Mouse (Mus musculus): Measurements from ENCODE around the gene Ddx39b. TPM values are rescaled to one million over a fixed set of nuclear protein-coding genes. Genes with fewer than 3 reads are reported as not detected.

Gene Ddx39b
- polyA plus RNA-seq, 1 experiment from 2014 or later = 661 TPM

GRCm38 (mm10) chr17:35202442-35202841, 39.1 kb upstream of the Ddx39b start:
- Histone ChIP-seq H3K4me1 (replicated peaks) (peaks cover 12% of the 10 kb centered on the region; the same call in 1 of the 2 replicates), H3K4me3 (no peak overlapping the region), H3K9me3 (no peaks in the 10 kb centered on the region), H3K27ac (no peak overlapping the region), H3K27me3 (ENCODE audit: insufficient read depth, poor library complexity, severe bottlenecking) (peaks cover 75% of the 10 kb centered on the region), H3K36me3 (no peaks in the 10 kb centered on the region)
- WGBS = 78% methylated on average over 4 of the region's 4 CpGs
- no peak for DNase-seq (ENCODE audit: low spot score)

GRCm38 (mm10) chr17:35204494-35205379, 36.8 kb upstream of the Ddx39b start, which contains the start of gene Lta:
Gene Lta, minus strand, starts transcription at chr17:35205351.
- Histone ChIP-seq H3K4me3 (peak within 1 kb of the TSS; percentile 9), H3K36me3 (no peaks in the 10 kb centered on the region), H3K27me3 (ENCODE audit: insufficient read depth, poor library complexity, severe bottlenecking) (peaks cover 58% of the 10 kb centered on the region), H3K9me3 (no peaks in the 10 kb centered on the region), H3K4me1 (replicated peaks) (peaks cover 14% of the 10 kb centered on the region; the same call in 1 of the 2 replicates), H3K27ac (no peak within 1 kb of the TSS)
- 23% methylated on average over 20 of the region's 20 CpGs for WGBS
- DNase-seq (ENCODE audit: low spot score) = no peak

- no peak overlapping the region for H3K27ac ChIP-seq
- WGBS = 60% methylated on average over 10 of the region's 10 CpGs
- H3K9me3 ChIP-seq = no peaks in the 10 kb centered on the region
- H3K27me3 ChIP-seq (ENCODE audit: insufficient read depth, poor library complexity, severe bottlenecking) = peaks cover 51% of the 10 kb centered on the region
- H3K4me3 ChIP-seq = no peak overlapping the region
- no peaks in the 10 kb centered on the region for H3K36me3 ChIP-seq
- H3K4me1 ChIP-seq (replicated peaks) = peaks cover 16% of the 10 kb centered on the region; the same call in 1 of the 2 replicates
- DNase-seq (ENCODE audit: low spot score) = no peak
Measured at GRCm38 (mm10) chr17:35205380-35205769, 36.2 kb upstream of the Ddx39b start.

- Histone ChIP-seq H3K36me3 (no peaks in the 10 kb centered on the region), H3K4me1 (replicated peaks) (peaks cover 8% of the 10 kb centered on the region; the same call in 1 of the 2 replicates), H3K4me3 (no peak overlapping the region), H3K27ac (no peak overlapping the region), H3K9me3 (no peaks in the 10 kb centered on the region), H3K27me3 (ENCODE audit: insufficient read depth, poor library complexity, severe bottlenecking) (peaks cover 5% of the 10 kb centered on the region)
- DNase-seq (ENCODE audit: low spot score) = no peak
- WGBS = 78% methylated on average over 12 of the region's 12 CpGs
Measured at GRCm38 (mm10) chr17:35209785-35210535, 31.6 kb upstream of the Ddx39b start.

GRCm38 (mm10) chr17:35210593-35210992, 31.0 kb upstream of the Ddx39b start:
- no peak overlapping the region for H3K27ac ChIP-seq
- no peak for DNase-seq (ENCODE audit: low spot score)

GRCm38 (mm10) chr17:35213071-35213470, 28.5 kb upstream of the Ddx39b start:
- Histone ChIP-seq H3K9me3 (no peaks in the 10 kb centered on the region), H3K4me3 (no peak overlapping the region), H3K36me3 (no peaks in the 10 kb centered on the region), H3K27ac (no peak overlapping the region), H3K4me1 (replicated peaks) (0 out of 2 replicates have a peak, but pooled peaks cover 3% of the 10 kb centered on the region), H3K27me3 (ENCODE audit: insufficient read depth, poor library complexity, severe bottlenecking) (no peaks in the 10 kb centered on the region)
- WGBS = 95% methylated on average over 5 of the region's 5 CpGs
- DNase-seq (ENCODE audit: low spot score) = no peak

More at GRCm38 (mm10) chr17:35210593-35210992, 31.0 kb upstream of the Ddx39b start:
- H3K4me1 ChIP-seq (replicated peaks) = 0 out of 2 replicates have a peak, but pooled peaks cover 3% of the 10 kb centered on the region
- H3K27me3 ChIP-seq (ENCODE audit: insufficient read depth, poor library complexity, severe bottlenecking) = no peaks in the 10 kb centered on the region
- WGBS = 87% methylated on average over 3 of the region's 3 CpGs
- no peaks in the 10 kb centered on the region for H3K9me3 ChIP-seq
- no peak overlapping the region for H3K4me3 ChIP-seq
- no peaks in the 10 kb centered on the region for H3K36me3 ChIP-seq

- Histone ChIP-seq H3K4me1 (replicated peaks) (peaks cover 9% of the 10 kb centered on the region; the same call in 1 of the 2 replicates), H3K27ac (peak overlapping the region; percentile 0; the same call in 1 of the 2 replicates), H3K4me3 (no peak overlapping the region), H3K9me3 (no peaks in the 10 kb centered on the region), H3K27me3 (ENCODE audit: insufficient read depth, poor library complexity, severe bottlenecking) (no peaks in the 10 kb centered on the region), H3K36me3 (peaks cover 46% of the 10 kb centered on the region)
- WGBS = 82% methylated on average over 18 of the region's 18 CpGs
- no peak for DNase-seq (ENCODE audit: low spot score)
Measured at GRCm38 (mm10) chr17:35218516-35219193, 22.9 kb upstream of the Ddx39b start.

GRCm38 (mm10) chr17:35219601-35220041, 21.9 kb upstream of the Ddx39b start:
- Histone ChIP-seq H3K27ac (no peak overlapping the region), H3K36me3 (peaks cover 48% of the 10 kb centered on the region)
- 88% methylated on average over 6 of the region's 6 CpGs for WGBS

GRCm38 (mm10) chr17:35220156-35220952, 21.2 kb upstream of the Ddx39b start, which contains the start of gene Gm16181:
Gene Gm16181, plus strand, starts transcription at chr17:35220834.
- Histone ChIP-seq H3K4me3 (no peak within 1 kb of the TSS), H3K27ac (peak within 1 kb of the TSS; percentile 50), H3K36me3 (peaks cover 55% of the 10 kb centered on the region), H3K27me3 (ENCODE audit: insufficient read depth, poor library complexity, severe bottlenecking) (no peaks in the 10 kb centered on the region), H3K9me3 (no peaks in the 10 kb centered on the region), H3K4me1 (replicated peaks) (peaks cover 9% of the 10 kb centered on the region; the same call in 1 of the 2 replicates)
- 83% methylated on average over 28 of the region's 28 CpGs for WGBS
- DNase-seq (ENCODE audit: low spot score) = no peak

More at GRCm38 (mm10) chr17:35219601-35220041, 21.9 kb upstream of the Ddx39b start:
- H3K27me3 ChIP-seq (ENCODE audit: insufficient read depth, poor library complexity, severe bottlenecking) = no peaks in the 10 kb centered on the region
- DNase-seq (ENCODE audit: low spot score) = no peak
- peaks cover 9% of the 10 kb centered on the region; the same call in 1 of the 2 replicates for H3K4me1 ChIP-seq (replicated peaks)
- H3K4me3 ChIP-seq = no peak overlapping the region
- no peaks in the 10 kb centered on the region for H3K9me3 ChIP-seq

- H3K4me1 ChIP-seq (replicated peaks) = peaks cover 9% of the 10 kb centered on the region; the same call in 1 of the 2 replicates
- no peaks in the 10 kb centered on the region for H3K9me3 ChIP-seq
- 80% methylated on average over 6 of the region's 6 CpGs for WGBS
- H3K4me3 ChIP-seq = no peak overlapping the region
- peaks cover 70% of the 10 kb centered on the region for H3K36me3 ChIP-seq
- DNase-seq (ENCODE audit: low spot score) = no peak
- no peaks in the 10 kb centered on the region for H3K27me3 ChIP-seq (ENCODE audit: insufficient read depth, poor library complexity, severe bottlenecking)
- no peak overlapping the region for H3K27ac ChIP-seq
Measured at GRCm38 (mm10) chr17:35222299-35222698, 19.2 kb upstream of the Ddx39b start.

- H3K4me1 ChIP-seq (replicated peaks) = peaks cover 4% of the 10 kb centered on the region; the same call in 1 of the 2 replicates
- no peak for DNase-seq (ENCODE audit: low spot score)
- no peak overlapping the region for H3K27ac ChIP-seq
- H3K36me3 ChIP-seq = peaks cover 81% of the 10 kb centered on the region
- no peaks in the 10 kb centered on the region for H3K27me3 ChIP-seq (ENCODE audit: insufficient read depth, poor library complexity, severe bottlenecking)
- H3K4me3 ChIP-seq = no peak overlapping the region
- 90% methylated on average over 4 of the region's 4 CpGs for WGBS
- no peaks in the 10 kb centered on the region for H3K9me3 ChIP-seq
Measured at GRCm38 (mm10) chr17:35224641-35225040, 16.9 kb upstream of the Ddx39b start.
